Mouse (Mus musculus) lung, embryonic 15.5 days (tissue): ENCODE data around the gene Eva1b. TPM values are rescaled to one million over a fixed set of nuclear protein-coding genes. Genes with fewer than 3 reads are reported as not detected.

Experiments
- ATAC-seq: fragments of 200-750 bp; cut with Nextera tagmentation; 2 replicates; pipeline ENCODE4 v1.8.0; 2017; ENCODE audit warnings: moderate number of reproducible peaks, borderline replicate concordance; ENCODE audit not compliant: low FRiP score, low TSS enrichment; ENCODE audit errors: extremely low read depth
- H3K27ac ChIP-seq: fragments of 300-500 bp; sonication (generic); 2 replicates; pipeline ENCODE4 v1.5.1; 2015; ENCODE audit warnings: moderate library complexity, mild to moderate bottlenecking, inconsistent platforms
- H3K27me3 ChIP-seq: fragments of 300-500 bp; sonication (generic); 2 replicates; pipeline ENCODE4 v1.6.1; 2015; ENCODE audit warnings: inconsistent platforms
- H3K36me3 ChIP-seq: fragments of 300-500 bp; sonication (generic); 2 replicates; pipeline ENCODE4 v1.6.1; 2015; ENCODE audit warnings: inconsistent platforms
- H3K4me1 ChIP-seq: fragments of 300-500 bp; sonication (generic); 2 replicates; pipeline ENCODE4 v1.6.1; 2015; ENCODE audit warnings: inconsistent platforms
- H3K4me2 ChIP-seq: fragments of 300-500 bp; sonication (generic); 2 replicates; pipeline ENCODE4 v1.6.1; 2015; ENCODE audit warnings: inconsistent platforms, mild to moderate bottlenecking, moderate library complexity
- H3K4me3 ChIP-seq: fragments of 300-500 bp; sonication (generic); 2 replicates; pipeline ENCODE4 v1.5.1; 2015; ENCODE audit warnings: mild to moderate bottlenecking, inconsistent platforms
- H3K9ac ChIP-seq: fragments of 300-500 bp; sonication (generic); 2 replicates; pipeline ENCODE4 v1.6.1; 2015; ENCODE audit warnings: inconsistent platforms
- H3K9me3 ChIP-seq: fragments of 300-500 bp; sonication (generic); 2 replicates; pipeline ENCODE4 v1.6.1; 2016; ENCODE audit warnings: inconsistent platforms
- WGBS: fragments of 180-500 bp; shearing (Covaris S2); methylation state at CpG from one replicate; pipeline ENCODE4 v1.1.7; 2015; 5-methylcytosine and 5-hydroxymethylcytosine counted together
- polyA plus RNA-seq: library from polyadenylated mRNA; unstranded; fragments of >200 nt; fragmentation: Nextera tagmentation; extraction: Ambion mirVana; gene quantifications from 2 replicates; pipeline ENCODE4 v1.2.1, GENCODE M21; 2015

The Eva1b gene
- polyA plus RNA-seq, 1 experiment from 2014 or later, result 95.9 TPM

GRCm38 (mm10) chr4:126110374-126111152, 37.0 kb upstream of the Eva1b start:
- 2% methylated on average over 12 of the region's 12 CpGs for WGBS
- ATAC-seq, result peak; percentile 85
- H3K9ac ChIP-seq, result peak overlapping the region; percentile 20
- peaks cover 68% of the 10 kb centered on the region for H3K4me1 ChIP-seq
- H3K4me2 ChIP-seq, result peak overlapping the region; percentile 41
- no peaks in the 10 kb centered on the region for H3K9me3 ChIP-seq
- H3K36me3 ChIP-seq, result no peaks in the 10 kb centered on the region
- no peaks in the 10 kb centered on the region for H3K27me3 ChIP-seq
- 0 out of 2 replicates have a peak overlapping the region, but pooled peaks have one; percentile 3 for H3K4me3 ChIP-seq
- peak overlapping the region; percentile 93 for H3K27ac ChIP-seq

- Histone ChIP-seq H3K9ac (peak overlapping the region; percentile 20), H3K27ac (peak overlapping the region; percentile 93), H3K4me2 (peak overlapping the region; percentile 41), H3K27me3 (no peaks in the 10 kb centered on the region), H3K4me3 (0 out of 2 replicates have a peak overlapping the region, but pooled peaks have one; percentile 3), H3K4me1 (peaks cover 68% of the 10 kb centered on the region), H3K9me3 (no peaks in the 10 kb centered on the region), H3K36me3 (no peaks in the 10 kb centered on the region)
- no peak for ATAC-seq
- 18% methylated on average over 7 of the region's 7 CpGs for WGBS
Measured at GRCm38 (mm10) chr4:126111153-126111549, 36.4 kb upstream of the Eva1b start.

DNA sequence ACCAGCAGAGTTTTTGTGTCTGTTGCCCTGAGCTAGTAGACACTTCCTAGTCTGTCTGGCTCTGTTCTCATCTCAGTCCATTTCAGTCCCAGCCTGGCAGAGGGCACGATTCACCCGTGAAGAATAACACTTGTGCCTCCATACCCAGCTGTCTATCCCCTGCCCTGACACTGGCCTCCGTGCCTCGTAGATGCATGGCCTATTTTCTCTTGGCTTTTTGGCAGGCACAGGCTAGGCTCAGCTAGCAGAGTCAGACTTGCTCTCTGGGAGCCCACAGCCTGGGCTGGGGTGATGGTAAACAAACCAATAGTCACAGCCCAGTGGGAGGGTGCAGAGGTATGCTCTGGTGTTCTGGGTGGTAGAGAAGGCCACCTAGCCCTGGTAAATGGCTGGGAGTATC, 34.3 kb upstream of the Eva1b start:
- Histone ChIP-seq H3K36me3 (no peaks in the 10 kb centered on the region), H3K9me3 (no peaks in the 10 kb centered on the region), H3K4me3 (no peak overlapping the region), H3K9ac (no peak overlapping the region), H3K27me3 (no peaks in the 10 kb centered on the region), H3K4me1 (peaks cover 79% of the 10 kb centered on the region), H3K27ac (no peak overlapping the region), H3K4me2 (no peak overlapping the region)
- 64% methylated on average over 4 of the region's 4 CpGs for WGBS
- ATAC-seq, result no peak

DNA sequence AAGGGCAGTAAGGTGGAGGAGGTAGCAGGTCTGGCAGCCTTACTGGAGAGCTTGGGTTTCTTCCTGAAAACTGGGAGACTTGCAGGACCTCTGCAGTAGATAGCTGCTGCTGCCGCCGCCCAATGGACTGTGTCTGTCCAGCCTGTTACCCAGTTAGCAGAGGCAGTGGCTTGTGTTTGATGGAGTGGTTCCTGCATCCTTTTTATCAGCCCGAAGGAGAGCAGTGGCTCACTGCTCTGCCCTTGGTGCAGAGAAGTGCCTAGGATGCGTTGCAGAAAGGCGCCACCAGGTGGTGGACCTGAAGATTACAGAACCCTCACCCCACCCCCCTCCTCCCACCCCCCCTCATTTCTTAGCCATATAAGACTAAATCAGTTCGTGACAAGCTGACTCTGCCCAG, 33.6 kb upstream of the Eva1b start:
- no peaks in the 10 kb centered on the region for H3K9me3 ChIP-seq
- no peak overlapping the region for H3K9ac ChIP-seq
- WGBS, result 22% methylated on average over 6 of the region's 6 CpGs
- no peak for ATAC-seq
- no peak overlapping the region for H3K4me2 ChIP-seq
- H3K36me3 ChIP-seq, result no peaks in the 10 kb centered on the region; the same call in 1 of the 2 replicates
- peaks cover 78% of the 10 kb centered on the region for H3K4me1 ChIP-seq
- no peak overlapping the region for H3K4me3 ChIP-seq
- no peak overlapping the region for H3K27ac ChIP-seq
- H3K27me3 ChIP-seq, result no peaks in the 10 kb centered on the region

DNA sequence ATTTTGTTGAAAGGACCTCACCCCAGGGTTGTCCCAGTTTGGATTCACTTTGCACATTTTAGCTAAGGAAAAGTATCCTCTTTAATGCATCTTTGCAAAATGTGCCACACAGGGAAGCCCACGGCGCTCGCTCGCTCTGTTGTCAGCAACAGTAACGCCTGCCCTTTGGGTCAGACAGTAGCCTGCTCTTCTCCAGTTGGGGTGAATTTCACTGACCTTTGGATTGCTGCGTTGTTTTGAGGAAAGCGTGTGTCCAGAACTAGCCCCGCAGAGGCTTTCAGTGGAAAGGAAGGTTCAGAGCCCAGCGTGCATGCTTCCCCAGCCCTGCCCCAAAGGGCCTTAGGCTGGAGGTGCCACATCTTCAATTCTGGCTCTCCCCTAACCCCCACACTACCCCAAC, 32.1 kb upstream of the Eva1b start:
- no peak overlapping the region for H3K27ac ChIP-seq
- ATAC-seq, result no peak
- no peaks in the 10 kb centered on the region for H3K9me3 ChIP-seq
- no peak overlapping the region for H3K4me2 ChIP-seq
- H3K36me3 ChIP-seq, result no peaks in the 10 kb centered on the region; the same call in 1 of the 2 replicates
- WGBS, result 78% methylated on average over 9 of the region's 9 CpGs
- H3K27me3 ChIP-seq, result no peaks in the 10 kb centered on the region
- no peak overlapping the region for H3K9ac ChIP-seq
- H3K4me1 ChIP-seq, result peaks cover 63% of the 10 kb centered on the region
- no peak overlapping the region for H3K4me3 ChIP-seq

DNA sequence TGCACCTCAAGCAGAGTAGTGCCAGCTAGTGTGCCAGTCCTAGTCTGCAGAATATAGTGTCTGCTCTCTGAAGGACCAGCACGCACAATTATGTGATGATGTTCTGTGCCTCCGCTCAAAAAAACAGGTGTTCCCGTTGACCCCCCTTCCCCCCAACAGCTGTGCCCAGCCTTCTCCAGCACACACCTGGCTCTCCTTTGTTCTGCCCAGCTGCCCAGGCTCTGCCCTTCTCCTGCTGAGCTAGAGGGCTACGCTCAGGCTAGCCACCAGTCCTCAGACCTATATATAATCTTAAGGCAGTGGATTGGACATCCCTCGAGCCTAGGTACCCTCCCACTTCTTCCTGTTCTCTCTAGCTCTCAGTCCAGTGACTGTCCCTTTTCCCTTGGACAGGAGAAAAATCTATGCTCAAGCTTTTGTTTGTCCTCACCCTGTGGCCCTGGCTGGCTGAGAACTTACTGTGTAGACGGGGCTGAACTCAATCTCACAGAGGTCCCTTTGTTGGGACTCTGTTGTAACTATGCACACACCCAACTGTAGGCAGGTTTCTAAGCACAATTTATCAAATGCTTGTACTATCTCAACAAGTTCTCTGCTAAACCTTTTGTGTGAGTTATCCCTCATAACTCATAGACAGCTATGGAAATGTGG, 31.5 kb upstream of the Eva1b start:
- no peak for ATAC-seq
- no peaks in the 10 kb centered on the region for H3K27me3 ChIP-seq
- WGBS, result 61% methylated on average over 6 of the region's 6 CpGs
- no peak overlapping the region for H3K4me3 ChIP-seq
- peaks cover 57% of the 10 kb centered on the region for H3K4me1 ChIP-seq
- no peaks in the 10 kb centered on the region for H3K9me3 ChIP-seq
- H3K36me3 ChIP-seq, result peaks cover 1% of the 10 kb centered on the region; the same call in 1 of the 2 replicates
- no peak overlapping the region for H3K9ac ChIP-seq
- H3K27ac ChIP-seq, result no peak overlapping the region
- no peak overlapping the region for H3K4me2 ChIP-seq

DNA sequence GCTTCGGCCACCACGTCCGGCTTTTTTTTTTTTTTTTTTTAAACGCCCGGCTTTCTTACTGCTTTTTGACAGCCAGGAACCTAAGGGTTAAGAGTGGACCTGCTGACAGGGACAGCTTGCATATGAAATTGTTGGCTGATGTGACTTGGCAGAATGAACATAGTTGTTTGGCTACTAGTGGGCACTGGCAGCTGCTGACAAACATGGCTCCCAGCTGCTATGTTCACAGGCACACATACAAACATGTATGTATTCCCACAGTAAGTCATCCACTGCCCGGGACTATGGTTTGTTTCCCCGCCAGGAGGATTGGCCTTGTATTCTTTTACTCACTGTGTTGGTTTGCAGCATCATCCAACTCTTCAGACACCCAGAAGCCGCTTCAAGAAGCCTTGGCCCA, 30.4 kb upstream of the Eva1b start:
- H3K27me3 ChIP-seq, result no peaks in the 10 kb centered on the region
- peaks cover 8% of the 10 kb centered on the region for H3K36me3 ChIP-seq
- ATAC-seq, result no peak
- peaks cover 48% of the 10 kb centered on the region for H3K4me1 ChIP-seq
- 60% methylated on average over 8 of the region's 8 CpGs for WGBS
- no peak overlapping the region for H3K4me3 ChIP-seq
- no peak overlapping the region for H3K9ac ChIP-seq
- no peaks in the 10 kb centered on the region for H3K9me3 ChIP-seq
- H3K4me2 ChIP-seq, result no peak overlapping the region
- H3K27ac ChIP-seq, result 0 out of 2 replicates have a peak overlapping the region, but pooled peaks have one; percentile 27

DNA sequence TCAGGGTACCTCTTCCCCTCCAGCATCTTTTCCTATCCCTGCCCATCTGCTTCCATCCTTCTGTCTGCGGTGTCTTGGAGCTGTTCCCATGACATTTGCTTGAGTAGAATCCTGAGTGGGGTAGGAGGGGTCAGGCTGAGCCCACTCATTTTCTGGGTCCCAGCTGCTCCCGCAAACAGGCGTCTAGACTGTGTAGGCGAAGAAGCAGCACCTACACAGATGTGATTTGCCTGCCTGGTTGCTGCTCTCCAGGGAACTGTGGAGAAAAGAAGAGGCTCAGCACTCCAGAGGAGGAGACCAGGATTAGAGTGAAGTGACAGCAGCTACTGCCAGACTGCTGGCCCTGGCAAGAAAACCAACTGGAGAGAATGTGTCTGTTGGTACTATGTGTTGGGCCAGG, 28.9 kb upstream of the Eva1b start:
- Histone ChIP-seq H3K27me3 (no peaks in the 10 kb centered on the region), H3K4me1 (peaks cover 47% of the 10 kb centered on the region), H3K4me3 (no peak overlapping the region), H3K9me3 (no peaks in the 10 kb centered on the region), H3K27ac (no peak overlapping the region), H3K4me2 (no peak overlapping the region), H3K9ac (0 out of 2 replicates have a peak overlapping the region, but pooled peaks have one; percentile 10), H3K36me3 (peaks cover 8% of the 10 kb centered on the region)
- no peak for ATAC-seq
- 87% methylated on average over 4 of the region's 4 CpGs for WGBS

GRCm38 (mm10) chr4:126119051-126119450, 28.5 kb upstream of the Eva1b start:
- Histone ChIP-seq H3K9ac (no peak overlapping the region), H3K36me3 (peaks cover 8% of the 10 kb centered on the region), H3K9me3 (no peaks in the 10 kb centered on the region), H3K4me2 (no peak overlapping the region), H3K27ac (no peak overlapping the region), H3K4me3 (no peak overlapping the region), H3K27me3 (no peaks in the 10 kb centered on the region), H3K4me1 (peaks cover 45% of the 10 kb centered on the region)
- WGBS, result 81% methylated on average over 1 of the region's 1 CpGs
- no peak for ATAC-seq

- H3K9ac ChIP-seq, result no peak overlapping the region
- no peak overlapping the region for H3K4me3 ChIP-seq
- H3K27me3 ChIP-seq, result no peaks in the 10 kb centered on the region
- no peak for ATAC-seq
- H3K4me1 ChIP-seq, result peaks cover 39% of the 10 kb centered on the region
- no peak overlapping the region for H3K27ac ChIP-seq
- WGBS, result 91% methylated on average over 5 of the region's 5 CpGs
- peaks cover 17% of the 10 kb centered on the region for H3K36me3 ChIP-seq
- no peak overlapping the region for H3K4me2 ChIP-seq
- H3K9me3 ChIP-seq, result no peaks in the 10 kb centered on the region
Measured at GRCm38 (mm10) chr4:126120052-126120451, 27.5 kb upstream of the Eva1b start.

DNA sequence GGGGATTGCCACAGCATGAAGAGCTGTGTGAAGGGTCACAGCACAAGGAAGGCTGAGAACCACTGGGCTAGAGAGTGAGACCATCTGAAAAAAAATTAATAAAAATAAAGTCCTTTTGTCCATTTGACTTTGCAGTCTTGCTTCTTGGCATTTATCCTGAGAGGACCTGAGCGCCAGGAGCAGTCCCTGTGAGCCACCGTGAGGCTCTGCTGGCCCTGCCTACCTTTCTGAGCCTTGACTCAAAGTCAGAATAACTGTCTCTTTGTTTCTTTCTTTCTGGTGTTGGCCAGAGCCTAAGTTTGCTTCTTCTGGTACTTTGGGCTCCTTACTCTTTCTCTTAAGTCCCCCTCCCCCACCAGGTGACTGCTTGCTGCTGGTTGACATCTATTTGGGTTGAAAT, 27.0 kb upstream of the Eva1b start:
- 87% methylated on average over 2 of the region's 2 CpGs for WGBS
- H3K27me3 ChIP-seq, result no peaks in the 10 kb centered on the region
- ATAC-seq, result no peak
- H3K4me3 ChIP-seq, result no peak overlapping the region
- H3K9ac ChIP-seq, result no peak overlapping the region
- H3K36me3 ChIP-seq, result peaks cover 19% of the 10 kb centered on the region
- no peaks in the 10 kb centered on the region for H3K9me3 ChIP-seq
- peaks cover 35% of the 10 kb centered on the region for H3K4me1 ChIP-seq
- no peak overlapping the region for H3K4me2 ChIP-seq
- no peak overlapping the region for H3K27ac ChIP-seq
